Mouse (Mus musculus) cerebellum, postnatal 14 days (tissue): ENCODE measurements at regions not wholly inside any gene's neighbourhood (a gene's known extent, or its start where the extent isn't known, plus 50 kb on each side); places are given as distances from the start of the nearest gene placed in this dataset.

Experiments
- DNase-seq, 2 experiments: peaks; one replicate each; pipeline ENCODE4 v3.0.0; 2021; ENCODE audit warnings: mixed read lengths in 2 of 2

DNA sequence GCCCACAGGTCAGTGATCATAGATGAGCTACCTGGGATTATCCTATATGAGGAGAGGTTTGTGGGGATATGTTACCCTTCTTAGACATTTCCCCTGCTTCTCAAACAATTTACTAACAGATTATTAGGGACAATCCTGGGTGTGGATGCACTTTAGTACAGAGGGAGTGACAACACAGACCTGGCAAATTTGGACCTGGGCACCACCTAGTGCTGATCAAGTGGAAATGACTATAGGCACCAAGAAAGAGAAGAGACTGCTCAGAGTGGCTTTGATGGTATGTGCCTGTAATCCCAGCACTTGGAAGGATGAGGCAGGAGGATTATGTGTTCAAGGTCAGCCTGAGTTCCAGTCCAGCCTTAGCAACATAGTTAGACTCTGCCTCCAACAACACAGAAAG, 51.1 kb upstream of the Gm815 start:
- DNase-seq: peak in 1 of 2 experiments; percentile 19
